27 mouse cellular contexts compared by ENCODE assay signal in genomic region chr4:43696561-43696960, GRCm38 (mm10). TPM values are rescaled to one million over a fixed set of nuclear protein-coding genes. Genes with fewer than 3 reads are reported as not detected.
DNase-seq lines count a peak whose midpoint lies in the region; ATAC-seq and TF ChIP-seq lines count a peak whose summit lies in the region.
"Had no signal": no experiment of that assay in that cellular context is flagged by ENCODE, and none has a peak within 500 bp of the region (broad histone marks: within the 10 kb centered on the region; RNA-seq: fewer than 3 reads in every experiment).

No protein-coding gene starts in this region.

- H3K4me2 ChIP-seq in heart, postnatal 0 days (ENCODE audit: low read depth, low read length): no peak overlapping the region
- no peak overlapping the region for H3K4me2 ChIP-seq in liver, embryonic 11.5 days
- H3K4me2 ChIP-seq: embryonic facial prominence, embryonic 13.5 days; hindbrain, embryonic 13.5 days; neural tube, embryonic 13.5 days had no signal

- TF ChIP-seq EP300 in heart, postnatal 0 days (IDR thresholded peaks at IDR 0.05; ENCODE audit: low read depth): no peak

- intact Hi-C loops in heart, postnatal 36 days (cut with DNase I): no loop called here

- H3K79me2 ChIP-seq in C2C12 (ENCODE audit: control insufficient read depth, insufficient read depth): no peaks in the 10 kb centered on the region

- H3K4me1 ChIP-seq in heart, postnatal 0 days (ENCODE audit: control insufficient read depth, insufficient read depth): peaks cover 14% of the 10 kb centered on the region; the same call in 1 of the 2 replicates
- H3K4me1 ChIP-seq in liver, embryonic 11.5 days (replicated peaks; ENCODE audit: control insufficient read depth, insufficient read depth, low read length): peaks cover 22% of the 10 kb centered on the region
- H3K4me1 ChIP-seq: embryonic facial prominence, embryonic 13.5 days; hindbrain, embryonic 13.5 days; neural tube, embryonic 13.5 days had no signal

- 76% methylated on average over 13 of the region's 13 CpGs for WGBS in heart, postnatal 0 days
- 90% methylated on average over 13 of the region's 13 CpGs for WGBS in liver, embryonic 11.5 days

- H3K79me3 ChIP-seq in C2C12 (ENCODE audit: low read depth): no peaks in the 10 kb centered on the region

- no peaks in the 10 kb centered on the region for H3K36me3 ChIP-seq in heart, postnatal 0 days (replicated peaks; ENCODE audit: control insufficient read depth, insufficient read depth, low read length)
- no peaks in the 10 kb centered on the region for H3K36me3 ChIP-seq in C2C12 (ENCODE audit: control insufficient read depth, insufficient read depth)
- H3K36me3 ChIP-seq in liver, embryonic 11.5 days (ENCODE audit: control insufficient read depth, insufficient read depth, low read length): no peaks in the 10 kb centered on the region
- H3K36me3 ChIP-seq: embryonic facial prominence, embryonic 13.5 days had no signal

- no peaks in the 10 kb centered on the region for H3K27me3 ChIP-seq in heart, postnatal 0 days (ENCODE audit: control insufficient read depth, insufficient read depth, low read length)
- peaks cover 3% of the 10 kb centered on the region for H3K27me3 ChIP-seq in C2C12 (ENCODE audit: control insufficient read depth, insufficient read depth, insufficient read length)
- peaks cover 2% of the 10 kb centered on the region; the same call in 1 of the 2 replicates for H3K27me3 ChIP-seq in liver, embryonic 11.5 days (replicated peaks; ENCODE audit: control insufficient read depth, insufficient read depth, low read length)
- H3K27me3 ChIP-seq: hindbrain, embryonic 13.5 days; neural tube, embryonic 13.5 days had no signal

- TF ChIP-seq CTCF in heart, postnatal 0 days (IDR thresholded peaks at IDR 0.05; ENCODE audit: low read depth): no peak
- TF ChIP-seq CTCF in C2C12 (IDR thresholded peaks at IDR 0.05; ENCODE audit: control insufficient read depth, insufficient read depth, insufficient read length): no peak

- no peak overlapping the region for H3ac ChIP-seq in C2C12 (ENCODE audit: control insufficient read depth, insufficient read length, low read depth)

- ATAC-seq in heart, postnatal 0 days (ENCODE audit: insufficient read depth, low read depth): peak; percentile 33; the same call in 1 of the 2 replicates
- no peak for ATAC-seq in activated CD4-positive, CD25-positive, alpha-beta regulatory T cell, adult 4 months
- ATAC-seq in liver, embryonic 11.5 days (replicated peaks; ENCODE audit: low FRiP score): no peak
- ATAC-seq: intestine, embryonic 16.5 days had no signal

- no peak overlapping the region for H3K4me3 ChIP-seq in heart, postnatal 0 days (ENCODE audit: low read depth, low read length)
- H3K4me3 ChIP-seq in C2C12 (ENCODE audit: insufficient read depth, poor library complexity, severe bottlenecking): no peak overlapping the region
- no peak overlapping the region for H3K4me3 ChIP-seq in liver, embryonic 11.5 days (ENCODE audit: low read depth, low read length)
- H3K4me3 ChIP-seq: embryonic facial prominence, embryonic 13.5 days; hindbrain, embryonic 13.5 days; neural tube, embryonic 13.5 days had no signal

- no peaks in the 10 kb centered on the region for H3K9me3 ChIP-seq in heart, postnatal 0 days (replicated peaks; ENCODE audit: control insufficient read depth, low read length)
- H3K9me3 ChIP-seq in liver, embryonic 11.5 days (ENCODE audit: control insufficient read depth, low read length): no peaks in the 10 kb centered on the region
- H3K9me3 ChIP-seq: embryonic facial prominence, embryonic 13.5 days; hindbrain, embryonic 13.5 days; neural tube, embryonic 13.5 days had no signal

- no peak overlapping the region for H3K27ac ChIP-seq in heart, postnatal 0 days (ENCODE audit: low read depth)
- no peak overlapping the region for H3K27ac ChIP-seq in liver, embryonic 11.5 days (ENCODE audit: low read depth, low read length)
- H3K27ac ChIP-seq: embryonic facial prominence, embryonic 13.5 days; hindbrain, embryonic 13.5 days; liver, embryonic 14.5 days; neural tube, embryonic 13.5 days had no signal

- DNase-seq in heart, postnatal 0 days (ENCODE audit: low spot score): no peak
- no peak for DNase-seq in heart, postnatal 36 days
- DNase-seq in cerebellum, adult 11 months: peak; percentile 49
- peak; percentile 75 to 78 for DNase-seq in cerebellum, postnatal 14 days
- no peak for DNase-seq in liver, embryonic 11.5 days (ENCODE audit: low spot score)
- DNase-seq in urinary bladder, adult 18-20 months (ENCODE audit: low spot score in 2 of 2): no peak
- DNase-seq: adrenal gland, adult 8-10 months; heart, adult 11 months; lung, postnatal 10 days; right cerebral cortex, postnatal 4 days; thymus, postnatal 25 days had no signal

- H3K9ac ChIP-seq in heart, postnatal 0 days (replicated peaks; ENCODE audit: low read depth, low read length): no peak overlapping the region
- no peak overlapping the region for H3K9ac ChIP-seq in liver, embryonic 11.5 days (ENCODE audit: low read depth, low read length)
- H3K9ac ChIP-seq: embryonic facial prominence, embryonic 13.5 days; hindbrain, embryonic 13.5 days; liver, embryonic 14.5 days; neural tube, embryonic 13.5 days had no signal

TF ChIP-seq in C2C12, 6 proteins besides CTCF, POLR2A, EP300 and RAD21:
- peak; percentile 20 for TF ChIP-seq MAX (IDR thresholded peaks at IDR 0.05)
- no peak for TF ChIP-seq CEBPB (IDR thresholded peaks at IDR 0.05; ENCODE audit: low read depth)
- no peak for TF ChIP-seq MYOG (IDR thresholded peaks at IDR 0.05; ENCODE audit: control insufficient read depth, extremely low read depth, insufficient read length)
- TF ChIP-seq MYOD1 (IDR thresholded peaks at IDR 0.05; ENCODE audit: control insufficient read depth, insufficient read length, low read depth): peak; percentile 38
- no peak for TF ChIP-seq USF1 (IDR thresholded peaks at IDR 0.05; ENCODE audit: low read depth)
- no peak for TF ChIP-seq FOSL1 (IDR thresholded peaks at IDR 0.05; ENCODE audit: insufficient read depth, low read length, poor library complexity, severe bottlenecking)

RNA-seq across cellular contexts. Expression of gene Olfr70, which starts 4.0 kb away (rescaled TPM):
- 0.15 TPM in 1 of 2 replicates, not detected in the other for total RNA-seq in heart, postnatal 0 days (2014; rRNA removed; ENCODE audit: low replicate concordance)
- polyA plus RNA-seq in heart, postnatal 0 days (2015; fragmentation: Nextera tagmentation; extraction: Ambion mirVana): not detected in 2 replicates
- not detected for total RNA-seq in heart, postnatal 36 days (2021)
- polyA plus RNA-seq in C2C12 (2012; fragmentation: generic; extraction: Trizol): not detected
- polyA plus RNA-seq in activated CD4-positive, CD25-positive, alpha-beta regulatory T cell, adult 4 months (2017; shearing (Covaris generic)): not detected
- not detected in 2 replicates for polyA plus RNA-seq in liver, embryonic 11.5 days (2014; fragmentation: Nextera tagmentation; extraction: Ambion mirVana)
- total RNA-seq: adrenal gland, adult 8-10 months; ES-E14; gastrocnemius, adult 8-10 months; left cerebral cortex, adult 18-20 months; megakaryocyte, adult 5-6 weeks; monocyte, adult 5-6 weeks had no signal
- polyA plus RNA-seq: embryonic facial prominence, embryonic 13.5 days; heart, embryonic 14.5 days; hindbrain, embryonic 13.5 days; intestine, embryonic 16.5 days; kidney, embryonic 16.5 days; limb, embryonic 11.5 days; liver, embryonic 14.5 days; neural tube, embryonic 13.5 days; testis, adult 2 months had no signal

RNA-seq across cellular contexts. Expression of gene Olfr71, which starts 13.5 kb away (rescaled TPM):
- total RNA-seq in heart, postnatal 0 days (2014; rRNA removed; ENCODE audit: low replicate concordance): not detected in 2 replicates
- not detected in 2 replicates for polyA plus RNA-seq in heart, postnatal 0 days (2015; fragmentation: Nextera tagmentation; extraction: Ambion mirVana)
- not detected for total RNA-seq in heart, postnatal 36 days (2021)
- not detected for polyA plus RNA-seq in C2C12 (2012; fragmentation: generic; extraction: Trizol)
- under 1 TPM in 1 of 2 experiments, not detected in 1; 0.13 TPM for polyA plus RNA-seq in activated CD4-positive, CD25-positive, alpha-beta regulatory T cell, adult 4 months (2017; shearing (Covaris generic))
- polyA plus RNA-seq in liver, embryonic 11.5 days (2014; fragmentation: Nextera tagmentation; extraction: Ambion mirVana): not detected in 2 replicates
- total RNA-seq: adrenal gland, adult 8-10 months; ES-E14; gastrocnemius, adult 8-10 months; megakaryocyte, adult 5-6 weeks; monocyte, adult 5-6 weeks had no signal
- polyA plus RNA-seq: embryonic facial prominence, embryonic 13.5 days; heart, embryonic 14.5 days; hindbrain, embryonic 13.5 days; intestine, embryonic 16.5 days; kidney, embryonic 16.5 days; limb, embryonic 11.5 days; liver, embryonic 14.5 days; testis, adult 2 months had no signal

RNA-seq across cellular contexts. Expression of gene Fam221b, which starts 27.6 kb away (rescaled TPM):
- total RNA-seq in heart, postnatal 0 days (2014; rRNA removed; ENCODE audit: low replicate concordance): not detected in 2 replicates
- polyA plus RNA-seq in heart, postnatal 0 days (2015; fragmentation: Nextera tagmentation; extraction: Ambion mirVana): 3.6 and 4.0 TPM in 2 replicates
- total RNA-seq in heart, postnatal 36 days (2021): under 1 TPM; 0.24 to 0.31 TPM
- 1.4 TPM for polyA plus RNA-seq in C2C12 (2012; fragmentation: generic; extraction: Trizol)
- 1 to 10 TPM; 3.2 to 4.4 TPM for polyA plus RNA-seq in activated CD4-positive, CD25-positive, alpha-beta regulatory T cell, adult 4 months (2017; shearing (Covaris generic))
- polyA plus RNA-seq in liver, embryonic 11.5 days (2014; fragmentation: Nextera tagmentation; extraction: Ambion mirVana): 2.2 and 2.3 TPM in 2 replicates

RNA-seq across cellular contexts. Expression of gene Tmem8b, which starts 27.8 kb away (rescaled TPM):
- 9.6 and 24.9 TPM in 2 replicates for total RNA-seq in heart, postnatal 0 days (2014; rRNA removed; ENCODE audit: low replicate concordance)
- 4.5 and 4.9 TPM in 2 replicates for polyA plus RNA-seq in heart, postnatal 0 days (2015; fragmentation: Nextera tagmentation; extraction: Ambion mirVana)
- total RNA-seq in heart, postnatal 36 days (2021): 10 to 100 TPM; 17.8 to 20.3 TPM
- polyA plus RNA-seq in C2C12 (2012; fragmentation: generic; extraction: Trizol): 0.16 TPM
- under 1 TPM; 0.38 to 0.90 TPM for polyA plus RNA-seq in activated CD4-positive, CD25-positive, alpha-beta regulatory T cell, adult 4 months (2017; shearing (Covaris generic))
- polyA plus RNA-seq in liver, embryonic 11.5 days (2014; fragmentation: Nextera tagmentation; extraction: Ambion mirVana): 0.84 and 1.1 TPM in 2 replicates

RNA-seq across cellular contexts. Expression of gene Hrct1, which starts 30.4 kb away (rescaled TPM):
- 8.2 and 9.5 TPM in 2 replicates for total RNA-seq in heart, postnatal 0 days (2014; rRNA removed; ENCODE audit: low replicate concordance)
- 4.5 and 4.9 TPM in 2 replicates for polyA plus RNA-seq in heart, postnatal 0 days (2015; fragmentation: Nextera tagmentation; extraction: Ambion mirVana)
- 1 to 10 TPM; 4.2 to 4.7 TPM for total RNA-seq in heart, postnatal 36 days (2021)
- polyA plus RNA-seq in C2C12 (2012; fragmentation: generic; extraction: Trizol): 5.0 TPM
- not detected for polyA plus RNA-seq in activated CD4-positive, CD25-positive, alpha-beta regulatory T cell, adult 4 months (2017; shearing (Covaris generic))
- polyA plus RNA-seq in liver, embryonic 11.5 days (2014; fragmentation: Nextera tagmentation; extraction: Ambion mirVana): 0.25 and 0.45 TPM in 2 replicates
- total RNA-seq: megakaryocyte, adult 5-6 weeks; monocyte, adult 5-6 weeks had no signal

Comparison
In these comparisons a context has a peak if more than half of its experiments do, and no peak if none do; other contexts are left out.
1. DNase-seq: peak in cerebellum, adult 11 months (single experiment) and cerebellum, postnatal 14 days (2 of 2); none in heart, postnatal 0 days (single experiment), heart, postnatal 36 days (0 of 2), liver, embryonic 11.5 days (single experiment) and urinary bladder, adult 18-20 months (0 of 2).